Mouse (Mus musculus) heart, embryonic 14.5 days (tissue): ENCODE results near the gene Trove2. TPM values are rescaled to one million over a fixed set of nuclear protein-coding genes. Genes with fewer than 3 reads are reported as not detected.
"Not testable (repeated sequence)": the region's sequence is repeated elsewhere in the genome, so short reads cannot be mapped to it uniquely, and the experiment has no call there.

Experiments used
- ATAC-seq: fragments of 200-750 bp; cut with Nextera tagmentation; 2 replicates; pipeline ENCODE4 v1.8.0; 2017; ENCODE audit warnings: low read depth, moderate TSS enrichment; ENCODE audit not compliant: insufficient number of reproducible peaks, insufficient read depth, low FRiP score
- H3K27ac ChIP-seq, 2 experiments: fragments of 200-500 bp in 1 of 2; fragments of 300-500 bp in 1 of 2; sonication (generic) in 1 of 2; replicated peaks in 1 of 2; 2 replicates each; pipeline ENCODE4 v1.5.1; 2012 to 2014; ENCODE audit warnings: low read depth in 2 of 2, low read length in 2 of 2, control low read depth in 1 of 2, mild to moderate bottlenecking in 1 of 2, mixed read lengths in 1 of 2; ENCODE audit not compliant: control insufficient read depth in 1 of 2, insufficient read depth in 1 of 2
- H3K27me3 ChIP-seq: fragments of 300-500 bp; sonication (generic); 2 replicates; pipeline ENCODE4 v1.6.1; 2014; ENCODE audit warnings: mild to moderate bottlenecking, low read length, control low read depth; ENCODE audit not compliant: control insufficient read depth, insufficient read depth
- H3K36me3 ChIP-seq: fragments of 300-500 bp; sonication (generic); 2 replicates; pipeline ENCODE4 v1.6.1; 2014; ENCODE audit warnings: mild to moderate bottlenecking, control low read depth, low read length, mixed read lengths; ENCODE audit not compliant: control insufficient read depth, insufficient read depth
- H3K4me1 ChIP-seq, 2 experiments: fragments of 200-500 bp in 1 of 2; fragments of 300-500 bp in 1 of 2; sonication (generic) in 1 of 2; 2 replicates each; pipeline ENCODE4 v1.6.1; 2012 to 2014; ENCODE audit warnings: low read length in 2 of 2, control low read depth in 1 of 2, mixed read lengths in 1 of 2; ENCODE audit not compliant: control insufficient read depth in 2 of 2, insufficient read depth in 2 of 2
- H3K4me2 ChIP-seq: fragments of 300-500 bp; sonication (generic); 2 replicates; pipeline ENCODE4 v1.6.1; 2014; ENCODE audit warnings: mild to moderate bottlenecking, low read length
- H3K4me3 ChIP-seq, 2 experiments: fragments of 200-500 bp in 1 of 2; fragments of 300-500 bp in 1 of 2; sonication (generic) in 1 of 2; 2 replicates each; pipeline ENCODE4 v1.5.1; 2012 to 2014; ENCODE audit warnings: low read length in 2 of 2, mild to moderate bottlenecking in 2 of 2, control low read depth in 1 of 2, low read depth in 1 of 2, moderate library complexity in 1 of 2; ENCODE audit not compliant: control insufficient read depth in 1 of 2, insufficient read depth in 1 of 2
- H3K9ac ChIP-seq: fragments of 300-500 bp; sonication (generic); 2 replicates; pipeline ENCODE4 v1.6.1; 2014; ENCODE audit warnings: mild to moderate bottlenecking, low read length
- H3K9me3 ChIP-seq: fragments of 300-500 bp; sonication (generic); 2 replicates; pipeline ENCODE4 v1.6.1; 2016; ENCODE audit warnings: low read length, control low read depth; ENCODE audit not compliant: control insufficient read depth
- WGBS: fragments of 180-500 bp; shearing (Covaris S2); extraction: QIAGEN DNeasy Blood & Tissue Kit; methylation state at CpG from one replicate; pipeline ENCODE4 v1.1.7; 2014; 5-methylcytosine and 5-hydroxymethylcytosine counted together
- polyA plus RNA-seq: library from polyadenylated mRNA; unstranded; fragments of >200 nt; fragmentation: Nextera tagmentation; extraction: Ambion mirVana; gene quantifications from 2 replicates; pipeline ENCODE4 v1.2.1, GENCODE M21; 2014

Gene Trove2
- polyA plus RNA-seq, 1 experiment from 2014 or later: 16.3 TPM

DNA sequence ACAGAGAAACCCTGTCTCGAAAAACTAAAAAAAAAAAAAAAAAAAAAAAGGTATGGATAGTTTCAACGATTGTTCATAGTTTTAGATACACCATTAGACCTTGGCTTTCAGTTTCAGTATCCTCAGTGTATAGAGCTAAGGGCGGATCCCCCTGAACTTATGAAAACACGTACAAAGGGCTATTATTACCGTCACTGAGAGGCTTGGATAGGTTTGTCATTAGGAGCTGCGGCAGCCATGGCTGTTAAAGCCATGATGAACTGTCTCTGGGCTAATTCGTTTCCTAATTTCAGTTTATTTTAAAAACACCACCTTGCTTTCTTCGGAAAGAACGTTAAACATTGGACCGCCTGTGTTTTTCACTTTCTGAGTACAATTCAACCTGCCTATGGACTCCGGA lies 38.1 kb downstream of the Trove2 start:
- ATAC-seq: no peak
- H3K36me3 ChIP-seq: peaks cover 21% of the 10 kb centered on the region
- H3K27ac ChIP-seq: no peak overlapping the region
- no peaks in the 10 kb centered on the region for H3K9me3 ChIP-seq
- peaks cover 0 to 2% of the 10 kb centered on the region in 2 experiments; a peak in 1 of 4 replicates for H3K4me1 ChIP-seq
- WGBS: 25% methylated on average over 10 of the region's 11 CpGs
- peak overlapping the region; percentile 85 for H3K9ac ChIP-seq
- H3K4me2 ChIP-seq: peak overlapping the region; percentile 90
- peak overlapping the region; percentile 80 to 87 for H3K4me3 ChIP-seq
- no peaks in the 10 kb centered on the region for H3K27me3 ChIP-seq

DNA sequence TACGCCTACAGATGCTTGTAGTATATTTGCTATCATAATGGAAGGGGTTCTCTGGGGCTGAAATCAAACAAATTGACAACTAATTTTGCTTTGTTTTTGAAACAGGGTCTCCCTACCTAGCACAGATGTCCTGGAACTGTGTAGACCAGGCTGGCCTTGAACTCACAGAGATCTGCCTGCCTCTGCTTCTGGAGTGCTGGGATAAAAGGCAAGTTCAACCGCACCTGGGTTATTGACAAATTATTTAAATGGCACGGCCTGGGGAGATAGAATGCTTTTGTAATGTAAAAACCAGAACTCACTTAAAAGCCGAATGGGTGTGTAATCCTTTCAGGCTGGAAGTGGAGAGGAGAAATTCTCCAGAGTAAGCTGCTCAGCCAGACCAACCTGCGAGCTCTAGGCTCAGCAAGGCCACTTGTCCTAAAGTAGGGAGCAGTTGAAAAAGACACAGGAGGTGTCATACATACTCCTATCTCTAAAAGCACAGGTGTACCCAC lies 42.9 kb downstream of the Trove2 start:
- H3K9ac ChIP-seq: no peak overlapping the region
- H3K36me3 ChIP-seq: no peaks in the 10 kb centered on the region
- no peak overlapping the region for H3K27ac ChIP-seq
- 0 out of 2 replicates have a peak, but pooled peaks cover 3% of the 10 kb centered on the region for H3K9me3 ChIP-seq
- 73% methylated on average over 5 of the region's 5 CpGs for WGBS
- no peaks in the 10 kb centered on the region for H3K27me3 ChIP-seq
- no peak for ATAC-seq
- H3K4me2 ChIP-seq: no peak overlapping the region
- no peaks in the 10 kb centered on the region for H3K4me1 ChIP-seq
- H3K4me3 ChIP-seq: no peak overlapping the region

DNA sequence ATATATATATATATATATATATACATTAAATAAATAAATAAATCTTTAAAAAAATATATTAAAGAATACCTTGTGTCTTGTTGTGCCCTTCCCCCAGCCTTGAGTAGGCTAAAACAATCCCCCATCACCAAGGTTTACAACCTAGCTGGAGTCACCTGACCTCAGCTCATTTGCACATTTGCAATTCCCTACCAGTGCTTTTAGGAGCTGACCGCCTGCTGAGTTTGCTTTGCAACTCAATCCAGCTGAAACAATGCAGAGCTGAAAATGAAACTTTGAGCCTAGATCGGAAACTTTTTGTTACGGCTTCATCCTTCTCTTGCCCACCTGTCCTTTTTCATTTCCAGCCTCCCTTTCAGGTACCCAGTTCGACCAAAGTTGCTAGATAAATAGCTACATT lies 45.2 kb downstream of the Trove2 start:
- WGBS: 64% methylated on average over 4 of the region's 4 CpGs
- Histone ChIP-seq H3K27me3 (no peaks in the 10 kb centered on the region), H3K4me2 (no peak overlapping the region), H3K9ac (no peak overlapping the region), H3K9me3 (0 out of 2 replicates have a peak, but pooled peaks cover 3% of the 10 kb centered on the region), H3K4me3 (no peak overlapping the region), H3K27ac (no peak overlapping the region), H3K4me1 (no peaks in the 10 kb centered on the region), H3K36me3 (no peaks in the 10 kb centered on the region)
- no peak for ATAC-seq

DNA sequence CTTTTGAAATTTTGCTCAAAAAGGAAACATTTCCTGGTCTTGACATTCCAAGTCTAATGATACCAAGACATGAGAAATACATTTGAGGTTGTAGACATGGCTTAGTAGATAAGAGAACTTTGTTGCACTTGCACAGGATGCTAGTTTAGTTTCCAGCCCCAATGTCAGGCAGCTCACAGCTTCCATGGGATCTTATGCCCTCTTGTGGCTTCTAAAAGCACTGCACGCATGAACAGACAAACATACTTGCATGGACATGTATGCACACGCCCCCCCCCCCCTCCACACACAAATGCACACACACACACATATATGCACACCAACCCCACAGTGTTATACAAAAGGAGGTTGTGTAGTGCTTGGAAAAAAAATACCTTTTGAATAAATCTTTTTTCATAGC lies 46.0 kb downstream of the Trove2 start:
- no peaks in the 10 kb centered on the region for H3K27me3 ChIP-seq
- no peaks in the 10 kb centered on the region for H3K36me3 ChIP-seq
- no peak overlapping the region for H3K27ac ChIP-seq
- no peak overlapping the region for H3K4me2 ChIP-seq
- WGBS: 72% methylated on average over 2 of the region's 2 CpGs
- H3K4me1 ChIP-seq: no peaks in the 10 kb centered on the region
- H3K9me3 ChIP-seq: 0 out of 2 replicates have a peak, but pooled peaks cover 3% of the 10 kb centered on the region
- ATAC-seq: no peak
- H3K9ac ChIP-seq: no peak overlapping the region
- H3K4me3 ChIP-seq: no peak overlapping the region

DNA sequence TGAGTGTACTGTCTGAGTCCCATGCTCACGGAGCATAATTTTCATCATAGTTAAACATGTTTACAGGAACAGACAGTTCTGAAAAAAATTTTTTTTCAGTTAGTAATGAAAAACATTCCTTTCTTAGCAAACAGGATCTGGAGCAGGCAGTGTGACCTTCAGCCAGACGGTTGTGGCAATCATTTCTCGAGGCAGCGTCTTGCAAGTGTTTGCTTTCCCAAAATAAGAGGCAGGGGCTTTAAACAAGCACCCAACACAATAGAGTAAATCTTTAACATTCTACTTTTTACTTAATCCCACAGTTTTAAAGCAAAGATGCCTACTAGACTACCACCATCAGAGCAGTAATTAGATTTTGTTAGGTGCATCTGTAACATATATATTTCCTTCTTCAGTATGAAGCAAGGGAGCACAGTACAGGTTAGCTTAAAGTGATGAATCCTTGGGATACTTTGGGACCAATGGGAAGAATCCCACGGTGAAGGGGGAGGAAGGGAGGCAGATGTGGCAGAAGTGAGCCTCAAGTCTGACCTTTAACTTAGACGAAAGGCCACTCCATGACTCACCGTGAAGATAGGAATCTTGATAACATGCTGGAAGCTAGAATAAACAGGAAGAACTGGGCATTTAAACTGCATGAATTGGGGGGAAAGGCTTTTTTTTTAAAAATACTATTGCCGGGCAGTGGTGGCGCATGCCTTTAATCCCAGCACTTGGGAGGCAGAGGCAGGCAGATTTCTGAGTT lies 49.0 kb downstream of the Trove2 start:
- no peak for ATAC-seq
- Histone ChIP-seq H3K27me3 (no peaks in the 10 kb centered on the region), H3K9me3 (0 out of 2 replicates have a peak, but pooled peaks cover 3% of the 10 kb centered on the region), H3K4me3 (no peak overlapping the region), H3K36me3 (no peaks in the 10 kb centered on the region), H3K4me1 (no peaks in the 10 kb centered on the region), H3K9ac (no peak overlapping the region), H3K4me2 (no peak overlapping the region), H3K27ac (no peak overlapping the region)
- 61% methylated on average over 9 of the region's 9 CpGs for WGBS

DNA sequence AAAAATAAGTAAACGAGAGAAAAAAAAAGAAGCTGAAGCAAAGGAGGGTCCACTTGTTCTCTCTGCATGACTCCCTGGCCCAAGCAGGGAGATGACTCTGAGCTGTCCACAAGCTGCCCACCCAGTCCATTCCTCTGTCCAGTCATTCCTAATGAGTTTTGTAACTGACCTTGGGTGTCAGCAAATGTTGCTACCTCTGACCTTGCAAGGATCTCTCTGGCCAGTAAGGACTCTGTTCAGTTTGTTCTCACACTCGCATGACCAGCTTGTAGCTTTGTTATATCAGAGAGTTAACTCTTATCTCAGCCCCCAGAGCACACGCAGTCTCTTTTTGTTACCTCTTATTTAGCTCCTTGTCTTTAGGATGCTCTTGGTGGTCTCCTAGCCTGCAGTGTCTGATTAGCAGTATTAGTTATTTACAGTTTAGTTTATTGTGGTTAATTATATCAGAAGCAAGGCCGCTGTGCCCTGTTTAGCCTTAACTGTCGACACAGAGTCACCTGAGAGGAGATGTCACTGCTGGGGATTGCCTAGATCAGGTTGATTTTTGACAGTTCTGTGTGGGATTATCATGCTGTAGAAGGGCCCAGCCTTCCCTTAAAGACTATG lies 52.3 kb downstream of the Trove2 start:
- H3K9ac ChIP-seq: no peak overlapping the region
- no peaks in the 10 kb centered on the region for H3K27me3 ChIP-seq
- H3K4me2 ChIP-seq: no peak overlapping the region
- no peaks in the 10 kb centered on the region for H3K9me3 ChIP-seq
- no peak overlapping the region for H3K27ac ChIP-seq
- H3K4me1 ChIP-seq: no peaks in the 10 kb centered on the region
- no peaks in the 10 kb centered on the region for H3K36me3 ChIP-seq
- WGBS: 51% methylated on average over 5 of the region's 5 CpGs
- ATAC-seq: no peak
- H3K4me3 ChIP-seq: no peak overlapping the region

DNA sequence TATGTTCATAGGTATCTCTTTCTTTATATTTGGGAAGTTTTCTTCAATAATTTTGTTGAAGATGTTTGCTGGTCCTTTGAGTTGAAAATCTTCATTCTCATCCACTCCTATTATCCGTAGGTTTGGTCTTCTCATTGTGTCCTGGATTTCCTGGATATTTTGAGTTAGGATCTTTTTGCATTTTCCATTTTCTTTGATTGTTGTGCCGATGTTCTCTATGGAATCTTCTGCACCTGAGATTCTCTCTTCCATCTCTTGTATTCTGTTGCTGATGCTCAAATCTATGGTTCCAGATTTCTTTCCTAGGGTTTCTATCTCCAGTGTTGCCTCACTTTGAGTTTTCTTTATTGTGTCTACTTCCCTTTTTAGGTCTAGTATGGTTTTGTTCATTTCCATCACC lies 60.8 kb downstream of the Trove2 start, which contains the start of gene Glrx2:
Gene Glrx2, plus strand, starts transcription at position 301 of the 400 bp plus-strand sequence.
- H3K4me3 ChIP-seq, H3K9ac ChIP-seq, H3K27ac ChIP-seq, H3K4me2 ChIP-seq, H3K4me1 ChIP-seq, H3K36me3 ChIP-seq, H3K9me3 ChIP-seq, ATAC-seq, H3K27me3 ChIP-seq: not testable (repeated sequence)
- WGBS: no CpG with 5 or more reads among the region's 2 CpGs
